Mouse (Mus musculus) frontal cortex, postnatal 10 days (tissue): ENCODE data around the gene Rbfox1.

Experiments used
- DNase-seq, 2 experiments: peaks; one replicate each; pipeline ENCODE4 v3.0.0; 2022; ENCODE audit warnings: low spot score in 2 of 2, mixed read lengths in 1 of 2

Rbfox1 gene

GRCm38 (mm10) chr16:6206431-6206830 lies 321.3 kb downstream of the Rbfox1 start:
- DNase-seq, result no peak

GRCm38 (mm10) chr16:6212916-6213315 lies 327.8 kb downstream of the Rbfox1 start:
- DNase-seq, result no peak

DNA sequence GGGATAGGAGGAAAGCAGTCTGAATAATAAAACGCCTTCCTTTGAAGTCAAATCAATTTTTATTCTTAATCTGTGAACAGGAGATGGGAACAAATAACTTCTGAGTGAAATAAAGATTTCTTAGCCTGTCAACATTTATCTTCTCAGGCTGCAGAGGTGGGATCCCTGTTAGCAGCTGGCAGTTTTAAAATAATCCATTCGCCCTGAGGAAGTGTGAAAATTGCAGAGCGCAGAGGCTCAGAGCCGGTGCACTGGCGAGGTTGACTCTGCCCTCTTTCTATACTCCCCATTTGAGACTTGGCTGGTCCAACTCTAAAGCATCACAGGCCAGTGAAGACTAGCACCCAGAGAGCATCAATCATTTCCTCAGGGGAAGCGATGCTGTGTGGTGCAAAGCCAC lies 342.3 kb downstream of the Rbfox1 start:
- no peak for DNase-seq

- no peak for DNase-seq
These were observed 347.8 kb downstream of the Rbfox1 start for GRCm38 (mm10) chr16:6232966-6233365.

DNA sequence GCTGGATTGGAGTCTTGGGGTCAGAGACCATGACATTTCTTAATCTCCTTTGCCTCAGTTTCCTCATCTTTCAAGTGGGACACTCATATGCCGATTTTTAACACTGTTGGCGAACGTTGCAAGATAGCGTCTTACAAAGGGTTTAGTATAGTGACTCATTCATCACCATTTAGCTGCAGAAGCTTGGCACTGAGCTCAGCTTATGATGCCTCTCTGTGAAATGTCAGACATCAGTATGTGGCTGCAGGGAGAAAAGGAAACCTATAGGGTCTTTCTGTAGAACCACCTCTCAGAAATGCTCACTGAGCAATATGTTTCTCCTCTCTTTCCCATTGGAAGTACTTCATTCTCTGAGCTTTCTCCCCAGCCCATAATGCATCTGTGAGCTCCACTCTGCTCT lies 356.2 kb downstream of the Rbfox1 start:
- no peak for DNase-seq

DNA sequence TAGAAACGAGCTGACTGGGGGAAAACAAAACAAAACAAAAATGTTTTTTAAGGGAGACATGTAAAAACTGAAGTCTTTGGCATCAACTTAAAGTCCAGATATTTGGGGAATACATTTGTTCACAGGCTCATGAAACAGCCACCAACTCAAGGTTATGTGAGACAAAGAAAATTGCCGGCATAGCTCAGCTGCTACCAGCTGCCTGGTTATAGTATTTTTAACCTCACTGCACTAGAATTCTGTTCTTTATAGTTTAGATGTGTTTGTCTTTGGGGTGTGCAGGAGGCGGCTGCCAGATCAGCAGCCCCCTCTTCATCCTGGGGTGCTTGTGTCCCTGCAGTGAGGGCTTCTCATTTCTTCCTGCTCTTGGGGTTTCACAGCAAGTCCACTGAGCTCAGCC lies 357.3 kb downstream of the Rbfox1 start:
- no peak for DNase-seq

DNA sequence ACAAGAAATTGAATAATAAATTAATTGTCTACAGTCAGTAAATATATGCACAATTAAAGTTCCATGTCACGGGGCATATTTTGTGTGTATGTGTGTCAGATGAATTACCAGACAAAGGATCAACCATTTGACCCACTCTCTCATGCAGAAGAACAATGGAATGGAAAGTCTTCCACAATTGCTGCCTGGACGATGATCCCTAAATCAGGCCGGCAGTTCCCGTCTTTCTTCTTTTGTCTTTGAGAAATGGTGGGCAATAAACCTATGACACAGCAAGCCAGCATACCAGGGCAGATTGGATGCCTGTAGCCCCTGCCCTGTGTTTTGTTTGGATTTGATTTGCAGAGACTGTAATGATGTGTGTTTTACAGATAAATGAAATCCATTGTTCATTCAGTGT lies 362.4 kb downstream of the Rbfox1 start:
- no peak for DNase-seq

DNA sequence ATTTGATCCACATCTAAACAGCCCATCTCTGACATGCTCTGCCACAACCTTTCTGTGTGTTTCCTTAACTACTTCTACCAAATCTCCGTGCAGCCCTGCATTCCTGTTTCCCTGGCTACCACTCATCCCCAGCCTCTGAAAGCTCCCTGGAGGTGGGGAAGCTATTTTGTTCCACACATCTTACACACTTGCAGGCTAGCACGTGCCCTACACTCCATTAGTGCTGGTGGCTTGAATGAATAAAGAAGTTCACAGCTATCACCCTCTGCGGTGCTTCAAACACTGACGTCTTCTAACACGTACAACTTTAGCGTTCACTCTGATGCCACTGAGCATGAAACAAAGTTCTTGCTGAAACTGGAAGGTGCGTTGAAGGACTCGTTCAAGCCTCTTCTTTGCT lies 379.4 kb downstream of the Rbfox1 start:
- DNase-seq, result no peak

- no peak for DNase-seq
These were observed 380.5 kb downstream of the Rbfox1 start for GRCm38 (mm10) chr16:6265610-6266009.

- DNase-seq, result no peak
These were observed 386.6 kb downstream of the Rbfox1 start for GRCm38 (mm10) chr16:6271596-6272370.

DNA sequence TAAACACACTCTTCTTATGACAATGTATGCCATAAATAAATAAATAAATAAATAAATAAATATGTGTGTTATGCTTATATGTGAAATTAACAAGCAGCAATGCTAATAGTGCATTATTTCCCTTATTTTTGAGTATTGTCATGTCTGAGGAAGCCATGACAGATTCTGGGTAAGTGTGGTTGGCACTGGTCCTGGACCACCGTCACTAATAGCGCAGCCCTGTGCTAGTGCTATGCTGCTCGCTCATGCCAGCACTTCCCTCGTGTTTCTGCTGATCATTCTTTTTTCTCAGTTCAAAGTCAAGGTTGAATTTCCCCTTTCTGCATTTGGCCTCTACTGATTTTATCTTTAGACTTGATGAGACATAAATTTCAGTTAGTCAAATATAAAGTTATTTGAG lies 398.3 kb downstream of the Rbfox1 start:
- no peak for DNase-seq

DNA sequence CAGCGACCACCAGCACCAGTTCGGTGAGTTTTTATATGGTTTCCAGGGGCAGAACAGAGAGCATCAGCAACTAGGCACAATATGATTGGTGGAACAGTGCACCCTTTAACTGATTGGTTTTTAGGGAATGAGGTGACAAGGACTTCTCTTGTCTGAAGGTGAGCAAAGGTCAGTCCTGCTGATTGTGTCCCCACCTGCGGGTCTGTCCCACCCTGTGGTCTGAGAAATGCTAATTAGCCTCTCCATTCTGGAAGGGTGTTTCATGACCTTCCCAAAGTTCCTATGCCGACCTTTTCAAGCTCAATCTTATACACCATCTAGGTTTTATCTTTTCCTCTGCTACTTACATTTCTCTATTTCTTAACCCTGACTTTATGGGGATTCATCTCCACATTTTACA lies 399.2 kb downstream of the Rbfox1 start:
- DNase-seq, result no peak

GRCm38 (mm10) chr16:6287699-6288098 lies 402.5 kb downstream of the Rbfox1 start:
- DNase-seq, result no peak

GRCm38 (mm10) chr16:6300112-6300511 lies 415.0 kb downstream of the Rbfox1 start:
- DNase-seq, result no peak

DNA sequence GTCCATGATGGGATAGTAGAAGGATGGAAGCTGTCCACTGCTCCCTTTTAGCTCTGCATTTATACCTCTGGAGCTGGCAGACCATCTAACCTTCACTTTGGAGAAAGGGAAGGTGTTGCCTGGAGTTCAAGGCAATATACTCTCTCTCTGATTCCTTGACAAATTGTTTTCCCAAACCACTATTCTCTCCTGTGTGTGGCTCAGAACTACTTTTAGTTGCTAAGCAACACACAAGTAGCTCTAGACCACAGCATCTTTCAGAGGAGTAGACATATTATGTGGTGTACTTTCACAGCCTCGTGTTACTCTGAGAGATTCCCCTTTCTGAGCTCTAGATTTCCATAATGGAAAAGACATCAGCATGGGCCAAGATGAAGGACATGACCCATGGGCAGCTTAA lies 417.9 kb downstream of the Rbfox1 start:
- DNase-seq, result no peak

DNA sequence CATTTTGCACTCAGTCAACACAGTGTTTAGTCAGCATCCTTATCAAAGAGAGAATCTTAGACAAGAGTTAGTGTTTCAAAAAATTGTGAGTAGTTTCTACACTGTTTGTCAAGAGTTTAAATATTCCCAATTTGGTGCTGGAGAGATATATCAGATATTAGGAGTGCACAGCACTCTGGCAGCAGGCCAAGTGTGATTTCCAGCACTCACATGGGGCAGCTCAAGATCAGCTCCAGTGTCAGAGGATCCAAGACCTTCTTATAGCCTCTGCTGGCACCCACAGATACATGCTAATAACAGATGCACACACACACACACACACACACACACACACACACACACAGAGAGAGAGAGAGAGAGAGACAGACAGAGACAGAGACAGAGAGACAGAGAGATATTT lies 424.8 kb downstream of the Rbfox1 start:
- no peak for DNase-seq

DNA sequence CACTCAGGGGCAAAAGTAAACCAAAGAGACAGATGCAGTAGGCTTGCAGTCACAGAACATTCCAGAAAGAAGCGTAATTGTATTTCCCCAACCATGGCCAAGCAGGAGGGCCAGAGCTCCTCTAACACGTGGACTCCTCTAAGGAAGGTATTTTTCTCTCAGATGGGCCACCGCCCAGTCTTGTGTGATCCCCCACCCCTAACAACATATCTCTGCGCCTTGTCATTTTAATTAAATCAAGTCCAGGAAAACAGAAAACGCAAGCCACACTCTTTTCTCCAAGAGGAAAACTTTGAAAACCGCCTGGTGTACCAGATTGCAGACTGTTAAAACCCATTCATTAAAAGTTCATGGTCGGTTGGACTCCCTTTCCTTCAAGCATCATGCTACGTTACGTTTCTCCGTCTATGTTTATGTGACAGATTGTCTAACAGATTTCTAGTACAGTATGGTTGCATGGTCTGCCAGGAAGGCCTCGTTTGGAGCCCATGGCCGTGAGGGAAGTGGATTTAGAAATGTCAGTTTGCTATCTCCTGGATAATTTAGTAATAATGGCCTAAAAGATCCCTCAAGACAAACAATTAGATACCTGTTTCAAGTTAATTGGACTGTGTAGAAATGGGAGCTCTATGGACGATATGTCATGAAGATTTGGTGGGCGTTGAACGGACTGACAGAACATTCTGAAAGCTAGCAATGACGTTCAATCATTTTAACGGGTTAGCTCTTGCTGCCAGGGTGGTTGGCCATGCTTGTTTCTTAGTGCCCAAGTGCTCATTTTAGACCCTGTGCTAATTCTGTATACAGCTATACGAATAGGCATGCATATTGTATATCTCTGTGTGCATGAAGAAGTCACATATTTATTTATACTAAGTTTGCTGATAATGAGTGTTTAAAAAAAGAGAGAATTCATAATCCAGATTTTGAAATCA lies 425.9 kb downstream of the Rbfox1 start:
- no peak for DNase-seq

GRCm38 (mm10) chr16:6313689-6314088 lies 428.5 kb downstream of the Rbfox1 start:
- DNase-seq, result peak in 1 of 2 experiments; percentile 16

DNA sequence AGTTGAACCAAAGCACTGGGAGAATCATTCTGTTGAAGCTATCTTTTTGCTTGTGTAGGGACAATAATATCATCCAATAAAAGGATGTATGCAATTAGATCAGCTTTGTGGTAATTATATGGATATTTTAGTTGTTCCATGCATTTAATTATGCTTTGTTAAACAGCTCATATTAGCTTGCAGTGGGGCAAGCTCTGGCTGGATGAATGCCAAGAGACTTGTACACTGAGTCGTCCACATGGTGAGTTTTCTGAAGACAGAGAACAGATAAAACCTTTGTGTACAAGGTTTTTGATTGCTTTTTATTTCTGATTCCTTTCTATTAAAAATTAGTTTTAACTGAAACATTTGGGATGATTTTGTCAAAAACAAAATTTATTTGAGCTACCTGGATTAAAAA lies 439.7 kb downstream of the Rbfox1 start:
- DNase-seq, result no peak

- DNase-seq, result no peak
These were observed 446.3 kb downstream of the Rbfox1 start for GRCm38 (mm10) chr16:6331400-6331939.

- no peak for DNase-seq
These were observed 448.1 kb downstream of the Rbfox1 start for GRCm38 (mm10) chr16:6333273-6333672.

- DNase-seq, result no peak
These were observed 462.9 kb downstream of the Rbfox1 start for GRCm38 (mm10) chr16:6348103-6348502.
